Mouse (Mus musculus) ES-Bruce4 (cell line): ENCODE measurements at regions not wholly inside any gene's neighbourhood (a gene's known extent, or its start where the extent isn't known, plus 50 kb on each side); places are given as distances from the start of the nearest gene placed in this dataset.

Experiments used
- H3K27ac ChIP-seq: 2 replicates; pipeline ENCODE4 v1.5.1; 2012; ENCODE audit warnings: low read length, inconsistent platforms; ENCODE audit not compliant: insufficient read depth
- H3K27me3 ChIP-seq: 2 replicates; pipeline ENCODE4 v1.6.1; 2012; ENCODE audit warnings: mild to moderate bottlenecking, low read length, inconsistent platforms; ENCODE audit not compliant: control insufficient read depth, poor library complexity, insufficient read depth, severe bottlenecking
- H3K36me3 ChIP-seq: 2 replicates; pipeline ENCODE4 v1.6.1; 2012; ENCODE audit warnings: inconsistent platforms, mild to moderate bottlenecking, low read length, moderate library complexity; ENCODE audit not compliant: control insufficient read depth, poor library complexity, insufficient read depth, severe bottlenecking
- H3K4me1 ChIP-seq: one replicate; pipeline ENCODE4 v1.8.1; 2011; ENCODE audit warnings: low read length; ENCODE audit not compliant: control insufficient read depth, insufficient read depth
- H3K4me3 ChIP-seq: 2 replicates; pipeline ENCODE4 v1.5.1; 2011; ENCODE audit warnings: low read depth, mild to moderate bottlenecking, low read length
- H3K9ac ChIP-seq: 2 replicates; pipeline ENCODE4 v1.6.1; 2012; ENCODE audit warnings: low read depth, mild to moderate bottlenecking, inconsistent platforms; ENCODE audit not compliant: poor library complexity, severe bottlenecking
- H3K9me3 ChIP-seq: replicated peaks from 2 replicates; pipeline ENCODE4 v1.6.1; 2012; ENCODE audit warnings: mild to moderate bottlenecking, low read length, inconsistent platforms; ENCODE audit not compliant: control insufficient read depth, poor library complexity, insufficient read depth, severe bottlenecking
- CTCF ChIP-seq: IDR thresholded peaks from one replicate; pipeline ENCODE4 v1.8.1; 2011; ENCODE audit warnings: low read depth, low read length
- EP300 ChIP-seq: IDR thresholded peaks from 2 replicates; pipeline ENCODE4 v1.6.1; 2011; ENCODE audit warnings: low read depth, low read length; ENCODE audit not compliant: insufficient read depth
- POLR2A ChIP-seq: IDR thresholded peaks from one replicate; pipeline ENCODE4 v1.8.1; 2011; ENCODE audit warnings: low read length; ENCODE audit not compliant: insufficient read depth

DNA sequence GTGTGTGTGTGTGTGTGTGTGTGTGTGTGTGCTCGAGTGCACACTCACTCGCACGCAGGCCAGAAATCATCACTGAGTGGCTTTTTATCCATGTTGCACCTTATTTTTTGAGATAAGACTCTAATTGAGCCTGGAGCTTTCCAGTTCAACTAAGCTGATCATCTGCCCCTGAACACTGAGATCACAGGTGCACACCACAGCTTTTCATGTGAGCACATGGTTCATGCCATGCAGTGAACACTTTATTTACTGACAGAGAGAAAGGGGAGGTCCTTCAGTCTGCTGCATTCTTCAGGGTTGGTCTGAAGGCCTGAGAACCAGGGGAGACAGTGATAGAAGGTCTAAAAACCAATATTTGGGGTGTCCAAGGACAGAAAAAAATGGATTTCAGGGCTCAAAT lies 161.7 kb upstream of the Olig3 start:
- H3K9me3 ChIP-seq, result no peaks in the 10 kb centered on the region
- peaks cover 4% of the 10 kb centered on the region for H3K4me1 ChIP-seq
- H3K27ac ChIP-seq, result no peak overlapping the region
- no peaks in the 10 kb centered on the region for H3K36me3 ChIP-seq
- H3K9ac ChIP-seq, result no peak overlapping the region
- TF ChIP-seq EP300, result no peak
- no peak for TF ChIP-seq CTCF
- no peak for TF ChIP-seq POLR2A
- H3K27me3 ChIP-seq, result no peaks in the 10 kb centered on the region
- no peak overlapping the region for H3K4me3 ChIP-seq

DNA sequence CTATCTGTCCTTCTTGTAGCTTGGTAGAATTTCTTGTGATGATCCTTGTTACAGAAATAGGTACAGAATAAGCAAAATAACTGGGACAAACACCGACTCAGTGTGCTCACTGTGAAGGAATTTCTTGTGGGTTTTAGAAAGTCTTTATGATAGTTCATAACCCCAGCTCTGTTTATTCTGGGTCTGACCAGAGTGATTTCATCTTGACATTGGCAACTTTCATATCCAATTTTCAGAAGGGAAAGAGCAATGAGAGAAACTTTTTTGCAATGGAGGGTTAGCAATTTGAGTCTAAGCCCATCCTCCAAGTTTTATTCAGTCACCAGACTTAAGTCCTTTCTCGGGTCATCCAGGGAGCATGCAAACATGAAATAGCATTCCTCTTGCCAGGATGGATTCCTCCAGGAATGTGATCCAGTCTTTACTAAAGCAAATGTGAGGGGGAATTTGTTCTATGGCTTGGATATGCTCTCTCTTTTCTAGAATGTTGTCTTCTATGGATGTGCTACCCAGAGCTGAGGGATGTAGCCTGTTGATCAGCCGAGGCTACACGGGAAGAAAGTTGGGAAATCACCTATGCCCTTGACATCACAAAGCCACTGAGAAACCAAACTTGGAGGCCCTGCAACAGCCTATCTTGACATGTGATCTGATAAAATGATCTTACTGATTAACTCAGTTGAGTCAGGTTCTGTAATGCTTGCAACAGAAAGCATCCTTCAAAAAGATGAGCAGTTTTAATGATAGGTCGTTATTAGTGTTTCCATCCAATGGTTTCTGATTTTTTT lies 163.2 kb upstream of the Olig3 start:
- H3K4me1 ChIP-seq, result peaks cover 4% of the 10 kb centered on the region
- no peaks in the 10 kb centered on the region for H3K9me3 ChIP-seq
- H3K4me3 ChIP-seq, result no peak overlapping the region
- H3K27ac ChIP-seq, result no peak overlapping the region
- H3K27me3 ChIP-seq, result no peaks in the 10 kb centered on the region
- no peaks in the 10 kb centered on the region for H3K36me3 ChIP-seq
- TF ChIP-seq POLR2A (no peak), EP300 (no peak), CTCF (no peak)
- H3K9ac ChIP-seq, result no peak overlapping the region

GRCm38 (mm10) chr10:19192221-19192620 lies 164.1 kb upstream of the Olig3 start:
- Histone ChIP-seq H3K27me3 (no peaks in the 10 kb centered on the region), H3K27ac (no peak overlapping the region), H3K9me3 (no peaks in the 10 kb centered on the region), H3K4me3 (no peak overlapping the region), H3K36me3 (no peaks in the 10 kb centered on the region), H3K9ac (no peak overlapping the region), H3K4me1 (peaks cover 4% of the 10 kb centered on the region)
- TF ChIP-seq EP300, result peak; percentile 71; the same call in 1 of the 2 replicates
- TF ChIP-seq CTCF, result no peak
- no peak for TF ChIP-seq POLR2A

DNA sequence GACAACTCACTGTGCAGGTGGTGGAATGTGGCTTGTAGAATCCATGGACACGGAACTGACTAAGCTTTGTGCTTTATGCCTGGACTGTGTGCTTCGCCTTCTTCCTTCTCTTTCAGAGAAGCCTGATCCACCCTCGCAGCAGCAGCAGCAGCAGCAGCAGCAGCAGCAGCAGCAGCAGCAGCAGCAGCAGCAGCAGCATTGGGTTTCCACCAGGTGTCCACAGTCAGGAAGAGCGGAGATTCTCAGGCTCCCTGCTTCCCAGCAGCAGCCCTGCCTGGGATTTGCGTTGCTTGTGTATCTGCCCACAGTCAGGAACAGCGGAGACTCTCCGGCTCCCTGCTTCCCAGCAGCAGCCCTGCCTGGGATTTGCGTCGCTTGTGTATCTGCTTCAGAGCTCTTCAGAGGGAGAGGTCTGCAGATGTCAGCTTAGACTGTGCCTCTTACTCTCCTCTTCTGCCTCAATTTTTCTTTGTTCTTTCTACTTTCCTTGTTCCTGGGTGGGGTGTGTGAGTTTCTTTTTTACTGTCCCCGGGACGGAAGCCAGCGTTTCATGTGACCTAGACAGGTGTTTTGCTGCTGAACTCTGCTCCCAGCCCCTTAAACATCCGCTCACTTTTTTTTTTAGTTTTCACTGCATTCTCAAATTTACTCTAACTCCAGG lies 168.1 kb upstream of the Olig3 start:
- H3K9me3 ChIP-seq, result peaks cover 6% of the 10 kb centered on the region
- H3K4me3 ChIP-seq, result peak overlapping the region; percentile 6; the same call in 1 of the 2 replicates

GRCm38 (mm10) chr10:19187716-19188081 lies 168.6 kb upstream of the Olig3 start:
- H3K9ac ChIP-seq, result no peak overlapping the region
- TF ChIP-seq POLR2A (no peak), CTCF (no peak), EP300 (no peak)
- H3K4me1 ChIP-seq, result peaks cover 2% of the 10 kb centered on the region
- no peaks in the 10 kb centered on the region for H3K36me3 ChIP-seq
- H3K27me3 ChIP-seq, result no peaks in the 10 kb centered on the region
- no peak overlapping the region for H3K27ac ChIP-seq
- H3K4me3 ChIP-seq, result no peak overlapping the region
- H3K9me3 ChIP-seq, result peaks cover 10% of the 10 kb centered on the region

More for the DNA sequence above, 168.1 kb upstream of the Olig3 start:
- Histone ChIP-seq H3K27ac (peak overlapping the region; percentile 46; the same call in 1 of the 2 replicates), H3K4me1 (peaks cover 3% of the 10 kb centered on the region), H3K27me3 (no peaks in the 10 kb centered on the region), H3K36me3 (no peaks in the 10 kb centered on the region), H3K9ac (peak overlapping the region; percentile 27)
- no peak for TF ChIP-seq POLR2A
- TF ChIP-seq CTCF, result no peak
- TF ChIP-seq EP300, result no peak

DNA sequence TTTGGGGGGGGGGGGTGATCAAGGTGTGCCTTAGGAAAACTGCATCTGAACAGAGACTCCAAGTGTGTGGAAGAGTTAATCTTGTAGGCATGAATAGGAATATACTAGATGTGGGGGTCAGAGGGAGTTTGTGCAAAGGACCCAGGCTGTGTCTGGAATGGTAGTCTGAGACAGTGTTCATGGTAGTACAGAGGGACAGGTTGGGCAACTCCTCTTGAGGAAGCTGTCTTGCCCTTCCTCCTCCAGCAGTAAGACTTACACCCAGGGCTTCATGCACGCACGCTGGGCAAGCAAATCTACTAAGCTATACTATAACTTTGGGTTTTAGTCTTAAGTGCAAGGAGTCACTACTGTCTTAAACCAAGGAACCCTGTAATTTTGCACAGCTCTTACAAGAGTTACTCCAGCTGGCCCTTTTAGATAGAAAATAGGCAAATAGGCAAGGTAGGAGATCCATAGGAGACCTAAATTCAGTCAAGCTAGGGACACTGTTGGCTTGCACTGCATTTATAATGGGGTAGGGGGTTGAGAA lies 169.2 kb upstream of the Olig3 start:
- no peak overlapping the region for H3K9ac ChIP-seq
- H3K4me1 ChIP-seq, result peaks cover 1% of the 10 kb centered on the region
- H3K4me3 ChIP-seq, result no peak overlapping the region
- H3K27ac ChIP-seq, result no peak overlapping the region
- H3K9me3 ChIP-seq, result peaks cover 10% of the 10 kb centered on the region
- H3K36me3 ChIP-seq, result no peaks in the 10 kb centered on the region
- TF ChIP-seq EP300 (no peak), POLR2A (no peak), CTCF (no peak)
- H3K27me3 ChIP-seq, result no peaks in the 10 kb centered on the region
